Mouse (Mus musculus) megakaryocyte-erythroid progenitor cell, adult 5-6 weeks (primary cell): ENCODE measurements around the gene Fdxacb1. TPM values are rescaled to one million over a fixed set of nuclear protein-coding genes. Genes with fewer than 3 reads are reported as not detected.

Source experiments
- ATAC-seq: replicated peaks from 2 replicates; pipeline ENCODE4 v1.8.0; 2016; ENCODE audit warnings: mild to moderate bottlenecking, inconsistent platforms; ENCODE audit not compliant: severe bottlenecking, poor library complexity, low FRiP score, low TSS enrichment
- total RNA-seq, 2 experiments: library from RNA; stranded (forward) in 1 of 2; stranded (reverse) in 1 of 2; fragments of 200-1000, 215-1000 nt in 1 of 2; fragments of >200 nt in 1 of 2; fragmentation: Nextera tagmentation in 1 of 2; gene quantifications; 2 replicates each; pipeline ENCODE4 v1.2.3; 2014 to 2017

Fdxacb1 gene
- total RNA-seq, 2 experiments from 2014 or later: 10.8 to 21.0 TPM

DNA sequence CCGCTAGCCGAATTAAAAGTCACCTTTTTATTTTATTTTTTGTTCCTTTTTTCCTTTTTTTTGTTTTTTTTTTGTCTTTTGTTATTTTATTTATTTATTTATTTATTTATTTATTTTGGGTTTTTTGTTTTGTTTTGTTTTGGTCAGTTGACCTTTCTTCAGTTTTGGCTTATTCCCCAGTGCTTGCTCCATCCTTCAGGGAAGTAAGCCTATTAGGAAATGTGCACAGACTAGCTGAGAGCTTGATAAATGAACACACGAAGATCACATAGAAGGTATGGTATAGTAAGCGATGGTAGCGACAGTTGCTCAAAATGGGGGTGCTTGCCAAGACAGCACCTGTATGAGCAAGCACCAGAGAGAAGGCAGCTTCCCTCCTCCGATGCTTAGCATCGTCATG lies 29.6 kb downstream of the Fdxacb1 start:
- ATAC-seq: no peak

GRCm38 (mm10) chr9:50798368-50798767 lies 30.3 kb downstream of the Fdxacb1 start:
- ATAC-seq: no peak

GRCm38 (mm10) chr9:50800985-50801384 lies 32.9 kb downstream of the Fdxacb1 start:
- peak; percentile 69 for ATAC-seq

- peak; percentile 86 for ATAC-seq
Observed at GRCm38 (mm10) chr9:50803055-50803671, 35.1 kb downstream of the Fdxacb1 start.

- no peak for ATAC-seq
Observed at GRCm38 (mm10) chr9:50808471-50808870, 40.4 kb downstream of the Fdxacb1 start.

DNA sequence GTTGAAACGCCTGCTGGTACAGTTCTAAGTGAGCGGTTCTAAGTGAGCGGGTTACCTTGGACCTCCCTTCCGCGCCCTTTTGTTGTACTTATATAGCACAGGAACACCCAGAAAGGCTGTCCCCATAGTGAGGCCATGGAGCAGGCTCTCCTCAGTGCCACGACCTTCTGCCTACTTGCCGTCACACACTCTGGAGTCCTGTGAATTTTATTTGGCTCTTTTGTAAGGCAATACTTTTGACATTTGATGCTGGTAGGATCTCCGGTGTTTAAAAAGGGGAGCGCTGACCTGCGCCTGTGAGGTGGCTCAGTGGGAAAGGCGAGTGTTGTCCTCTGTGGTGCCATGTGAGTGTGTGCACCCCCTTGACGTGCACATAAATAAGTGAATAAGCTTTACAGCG lies 41.1 kb downstream of the Fdxacb1 start:
- ATAC-seq: no peak

DNA sequence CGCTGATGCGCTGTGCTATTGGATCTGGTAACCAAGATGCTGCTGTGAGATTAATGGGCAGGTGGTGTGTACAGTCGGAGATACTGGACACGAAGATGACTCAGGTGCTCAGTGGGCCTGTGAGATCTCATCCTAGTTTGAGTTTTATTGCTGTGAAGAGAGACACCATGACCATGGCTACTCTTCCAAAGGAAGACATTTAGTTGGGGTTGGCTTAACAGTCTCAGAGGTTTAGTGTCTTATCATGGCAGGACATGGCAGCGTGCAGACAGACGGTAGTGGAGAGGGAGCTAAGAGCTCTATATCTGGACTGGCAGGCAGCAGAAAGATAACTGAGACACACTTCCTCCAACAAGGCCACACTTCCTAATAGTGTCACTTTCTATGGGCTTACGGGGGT lies 43.2 kb downstream of the Fdxacb1 start:
- peak; percentile 92 for ATAC-seq

DNA sequence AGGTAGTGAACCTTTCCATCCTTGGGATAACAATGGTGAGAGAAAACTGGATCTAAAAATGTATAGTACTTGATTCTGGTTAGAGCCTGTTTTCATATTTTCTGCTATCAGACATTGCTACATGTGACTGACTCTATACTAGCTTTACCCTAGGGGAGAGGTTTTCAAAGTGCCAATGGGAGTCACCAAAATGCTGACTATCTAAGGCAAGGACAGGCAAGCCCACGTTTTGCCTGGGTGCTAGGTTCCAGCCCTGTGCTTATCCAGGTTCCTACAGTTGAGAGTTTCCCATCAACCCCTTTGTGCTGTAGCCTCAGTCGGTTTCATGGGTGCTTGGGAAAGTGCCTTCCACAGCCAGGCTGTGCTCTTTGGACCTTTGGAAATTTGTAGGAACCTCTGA lies 43.7 kb downstream of the Fdxacb1 start:
- ATAC-seq: peak; percentile 32; the same call in 1 of the 2 replicates

- ATAC-seq: 0 out of 2 replicates have a peak, but pooled peaks have one; percentile 43
Observed at GRCm38 (mm10) chr9:50813796-50814195, 45.8 kb downstream of the Fdxacb1 start.

DNA sequence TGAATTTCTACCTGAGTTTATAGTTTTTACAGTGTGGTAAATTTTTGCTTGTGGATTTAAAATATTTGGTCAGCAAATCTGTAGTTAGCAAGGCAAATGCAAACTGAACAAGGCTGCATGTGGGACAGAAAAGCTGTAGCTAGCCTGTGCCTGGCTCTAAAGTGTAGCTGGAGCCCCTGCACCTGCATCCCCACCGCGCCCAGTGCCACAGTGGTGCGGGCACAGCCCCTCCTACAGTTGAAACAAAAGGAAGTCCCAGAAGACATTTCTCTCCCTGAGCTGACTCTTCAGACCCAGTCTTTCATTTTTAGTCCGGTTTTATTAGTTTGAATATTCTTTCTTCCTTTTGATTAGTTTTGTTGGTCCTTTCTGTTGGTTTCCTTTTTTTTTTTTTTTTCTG lies 47.6 kb downstream of the Fdxacb1 start:
- ATAC-seq: no peak

DNA sequence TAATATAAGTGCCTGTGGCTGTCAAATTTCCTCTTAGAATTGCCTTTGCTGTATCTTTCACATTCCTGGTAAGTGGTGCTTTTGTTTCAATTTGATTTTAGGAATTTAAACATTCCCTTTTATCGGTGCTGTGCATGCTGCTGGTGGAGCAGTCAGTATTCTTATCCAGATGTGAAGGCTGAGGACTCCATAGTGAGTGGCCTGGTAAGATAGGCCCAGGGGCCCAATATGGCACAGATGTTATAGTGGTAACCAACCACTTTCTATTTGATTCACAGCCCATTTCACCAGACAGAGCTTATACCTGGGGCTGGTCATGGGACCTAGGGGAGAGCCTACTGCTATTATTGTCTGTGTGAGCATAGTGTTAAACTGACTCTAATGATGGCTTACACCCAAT lies 48.5 kb downstream of the Fdxacb1 start:
- ATAC-seq: peak; percentile 43; the same call in 1 of the 2 replicates

DNA sequence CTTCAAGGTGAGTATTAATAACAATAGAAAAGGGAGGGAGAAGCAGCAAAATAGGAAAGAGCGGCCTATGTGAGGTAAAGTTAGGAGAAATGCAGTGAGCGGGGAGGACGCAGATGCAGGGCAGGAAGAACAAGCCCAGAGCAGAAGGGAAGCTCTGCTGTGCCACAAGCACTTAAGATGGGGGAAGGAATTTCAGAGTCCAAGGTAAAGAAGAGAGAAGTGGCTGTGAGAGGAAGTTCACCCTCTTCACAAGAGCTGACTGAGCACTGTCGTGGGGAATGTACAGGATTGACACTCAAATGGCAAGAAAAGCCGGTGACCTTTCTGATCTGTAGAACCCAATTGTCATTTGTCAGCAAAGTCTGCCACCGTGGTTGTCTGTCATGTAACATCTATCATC lies 50.0 kb downstream of the Fdxacb1 start:
- no peak for ATAC-seq

GRCm38 (mm10) chr9:50819716-50820115 lies 51.7 kb downstream of the Fdxacb1 start:
- no peak for ATAC-seq

DNA sequence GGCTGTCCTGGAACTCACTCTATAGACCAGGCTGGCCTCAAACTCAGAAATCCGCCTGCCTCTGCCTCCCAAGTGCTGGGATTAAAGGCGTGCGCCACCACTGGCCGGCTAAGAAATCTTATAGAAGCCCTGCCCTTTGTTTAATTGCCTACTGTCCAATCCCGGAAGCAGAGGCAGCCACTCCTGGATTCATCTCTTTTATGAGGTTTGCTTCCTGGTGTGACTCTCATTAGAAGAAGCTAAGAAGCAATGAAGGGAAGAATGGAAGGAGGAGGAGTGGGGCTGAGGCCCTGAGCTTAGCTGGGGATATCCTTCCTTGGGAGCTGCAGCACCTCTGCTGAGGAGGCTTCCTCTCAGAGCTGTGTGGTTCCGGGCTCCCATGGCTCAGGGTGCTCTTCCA lies 53.6 kb downstream of the Fdxacb1 start:
- ATAC-seq: no peak

DNA sequence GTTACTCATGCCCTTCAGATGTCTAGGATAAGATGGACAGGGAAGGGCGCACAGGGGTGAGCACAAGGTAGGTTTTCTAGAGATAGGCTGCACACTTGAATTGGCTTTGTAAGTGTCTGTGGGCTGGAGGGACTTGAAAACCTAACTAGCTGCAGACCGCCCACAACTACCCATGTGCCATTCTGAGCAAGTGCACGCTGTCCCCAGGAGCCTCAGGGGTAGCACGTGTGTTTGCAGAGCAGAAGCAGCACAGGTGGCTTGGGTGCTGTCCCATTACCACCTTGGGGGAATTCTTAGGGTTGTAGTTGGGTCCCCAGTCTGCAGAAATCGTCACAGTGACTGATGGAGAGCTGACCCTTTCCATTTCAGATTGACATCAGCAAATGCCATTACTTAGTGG lies 54.2 kb downstream of the Fdxacb1 start:
- ATAC-seq: no peak

Other genes starting within 250 kb of the Fdxacb1 start
- 76.0 and 81.6 TPM in 2 replicates for gene Pts, start 239.5 kb upstream of the Fdxacb1 start, total RNA-seq (2014; fragmentation: Nextera tagmentation)
- 45.2 and 74.2 TPM in 2 replicates for gene Pts, start 239.5 kb upstream of the Fdxacb1 start, total RNA-seq (2017)
- 1.8 TPM in 1 of 2 replicates, not detected in the other for gene Il18, start 213.4 kb upstream of the Fdxacb1 start, total RNA-seq (2014; fragmentation: Nextera tagmentation)
- 1.5 TPM in 1 of 2 replicates, not detected in the other for gene Il18, start 213.4 kb upstream of the Fdxacb1 start, total RNA-seq (2017)
- gene Bco2, start 213.1 kb upstream of the Fdxacb1 start, total RNA-seq (2014; fragmentation: Nextera tagmentation): 0.20 TPM in 1 of 2 replicates, not detected in the other
- 0.50 and 0.89 TPM in 2 replicates for gene Bco2, start 213.1 kb upstream of the Fdxacb1 start, total RNA-seq (2017)
- not detected in 2 replicates for gene Tex12, start 206.9 kb upstream of the Fdxacb1 start, total RNA-seq (2014; fragmentation: Nextera tagmentation)
- not detected in 2 replicates for gene Tex12, start 206.9 kb upstream of the Fdxacb1 start, total RNA-seq (2017)
- 254 and 275 TPM in 2 replicates for gene Sdhd, start 164.4 kb upstream of the Fdxacb1 start, total RNA-seq (2014; fragmentation: Nextera tagmentation)
- gene Sdhd, start 164.4 kb upstream of the Fdxacb1 start, total RNA-seq (2017): 241 and 307 TPM in 2 replicates
- 176 and 190 TPM in 2 replicates for gene Timm8b, start 164.3 kb upstream of the Fdxacb1 start, total RNA-seq (2014; fragmentation: Nextera tagmentation)
- gene Timm8b, start 164.3 kb upstream of the Fdxacb1 start, total RNA-seq (2017): 253 and 291 TPM in 2 replicates
- gene Pih1d2, start 150.9 kb upstream of the Fdxacb1 start, total RNA-seq (2014; fragmentation: Nextera tagmentation): 3.5 and 3.8 TPM in 2 replicates
- 10.4 TPM in 1 of 2 replicates, not detected in the other for gene Pih1d2, start 150.9 kb upstream of the Fdxacb1 start, total RNA-seq (2017)
- 21.6 and 27.6 TPM in 2 replicates for gene Nkapd1, start 150.8 kb upstream of the Fdxacb1 start, total RNA-seq (2014; fragmentation: Nextera tagmentation)
- 46.2 and 51.8 TPM in 2 replicates for gene Nkapd1, start 150.8 kb upstream of the Fdxacb1 start, total RNA-seq (2017)
- 41.0 and 51.5 TPM in 2 replicates for gene Dlat, start 108.5 kb upstream of the Fdxacb1 start, total RNA-seq (2014; fragmentation: Nextera tagmentation)
- 52.4 and 68.9 TPM in 2 replicates for gene Dlat, start 108.5 kb upstream of the Fdxacb1 start, total RNA-seq (2017)
- not detected in 2 replicates for gene Dixdc1, start 28.7 kb upstream of the Fdxacb1 start, total RNA-seq (2014; fragmentation: Nextera tagmentation)
- gene Dixdc1, start 28.7 kb upstream of the Fdxacb1 start, total RNA-seq (2017): not detected in 2 replicates
- gene 2310030G06Rik, start 21.7 kb upstream of the Fdxacb1 start, total RNA-seq (2014; fragmentation: Nextera tagmentation): not detected in 2 replicates
- not detected in 2 replicates for gene 2310030G06Rik, start 21.7 kb upstream of the Fdxacb1 start, total RNA-seq (2017)
- gene Cryab, start 16.9 kb upstream of the Fdxacb1 start, total RNA-seq (2014; fragmentation: Nextera tagmentation): not detected in 2 replicates
- not detected in 2 replicates for gene Cryab, start 16.9 kb upstream of the Fdxacb1 start, total RNA-seq (2017)
- not detected in 2 replicates for gene Hspb2, start 15.9 kb upstream of the Fdxacb1 start, total RNA-seq (2014; fragmentation: Nextera tagmentation)
- not detected in 2 replicates for gene Hspb2, start 15.9 kb upstream of the Fdxacb1 start, total RNA-seq (2017)
- 25.0 and 36.0 TPM in 2 replicates for gene Alg9, start 6.8 kb downstream of the Fdxacb1 start, total RNA-seq (2014; fragmentation: Nextera tagmentation)
- gene Alg9, start 6.8 kb downstream of the Fdxacb1 start, total RNA-seq (2017): 19.5 and 24.5 TPM in 2 replicates
- gene 1110032A03Rik, start 7.3 kb downstream of the Fdxacb1 start, total RNA-seq (2014; fragmentation: Nextera tagmentation): 11.8 and 30.5 TPM in 2 replicates
- gene 1110032A03Rik, start 7.3 kb downstream of the Fdxacb1 start, total RNA-seq (2017): 19.4 and 26.2 TPM in 2 replicates
- gene Ppp2r1b, start 77.1 kb downstream of the Fdxacb1 start, total RNA-seq (2014; fragmentation: Nextera tagmentation): 89.1 and 93.7 TPM in 2 replicates
- gene Ppp2r1b, start 77.1 kb downstream of the Fdxacb1 start, total RNA-seq (2017): 88.2 and 109 TPM in 2 replicates
- 28.4 and 41.0 TPM in 2 replicates for gene Sik2, start 240.8 kb downstream of the Fdxacb1 start, total RNA-seq (2014; fragmentation: Nextera tagmentation)
- gene Sik2, start 240.8 kb downstream of the Fdxacb1 start, total RNA-seq (2017): 10.6 and 13.2 TPM in 2 replicates